Mouse (Mus musculus) limb, embryonic 14.5 days (tissue): ENCODE measurements around the gene Fggy. TPM values are rescaled to one million over a fixed set of nuclear protein-coding genes. Genes with fewer than 3 reads are reported as not detected.
A peak's percentile ranks its signal among the peaks of the same experiment; 100 is the strongest.

Experiments used
- ATAC-seq: fragments of 200-750 bp; cut with Nextera tagmentation; 2 replicates; pipeline ENCODE4 v1.8.0; 2017; ENCODE audit warnings: low read depth, moderate number of reproducible peaks, moderate TSS enrichment; ENCODE audit not compliant: low FRiP score
- DNase-seq: peaks from one replicate; pipeline ENCODE4 v3.0.0-alpha.2; 2015; ENCODE audit warnings: low spot score
- H3K27ac ChIP-seq: fragments of 300-500 bp; sonication (generic); replicated peaks from 2 replicates; pipeline ENCODE4 v1.5.1; 2014; ENCODE audit warnings: low read depth, mild to moderate bottlenecking, low read length, moderate library complexity, mixed read lengths
- H3K27me3 ChIP-seq: fragments of 300-500 bp; sonication (generic); 2 replicates; pipeline ENCODE4 v1.6.1; 2014; ENCODE audit warnings: low read length, mixed read lengths; ENCODE audit not compliant: control insufficient read depth, insufficient read depth
- H3K36me3 ChIP-seq: fragments of 300-500 bp; sonication (generic); 2 replicates; pipeline ENCODE4 v1.6.1; 2014; ENCODE audit warnings: mild to moderate bottlenecking, low read length, moderate library complexity, mixed read lengths; ENCODE audit not compliant: control insufficient read depth, insufficient read depth
- H3K4me1 ChIP-seq: fragments of 300-500 bp; sonication (generic); 2 replicates; pipeline ENCODE4 v1.6.1; 2014; ENCODE audit warnings: antibody characterized with exemption, low read length, mixed read lengths; ENCODE audit not compliant: control insufficient read depth, insufficient read depth
- H3K4me2 ChIP-seq: fragments of 300-500 bp; sonication (generic); replicated peaks from 2 replicates; pipeline ENCODE4 v1.6.1; 2014; ENCODE audit warnings: low read depth, mild to moderate bottlenecking, low read length, moderate library complexity; ENCODE audit not compliant: severe bottlenecking
- H3K4me3 ChIP-seq: fragments of 300-500 bp; sonication (generic); replicated peaks from 2 replicates; pipeline ENCODE4 v1.5.1; 2014; ENCODE audit warnings: low read length
- H3K9ac ChIP-seq: fragments of 300-500 bp; sonication (generic); 2 replicates; pipeline ENCODE4 v1.6.1; 2014; ENCODE audit warnings: mild to moderate bottlenecking, low read depth, low read length, moderate library complexity; ENCODE audit not compliant: severe bottlenecking
- H3K9me3 ChIP-seq: fragments of 300-500 bp; sonication (generic); 2 replicates; pipeline ENCODE4 v1.6.1; 2016; ENCODE audit warnings: low read length; ENCODE audit not compliant: control insufficient read depth
- POLR2A ChIP-seq: fragments of 200-500 bp; IDR thresholded peaks from 2 replicates; pipeline ENCODE4 v1.8.0; 2012; ENCODE audit warnings: inconsistent platforms, mild to moderate bottlenecking, moderate library complexity, borderline replicate concordance; ENCODE audit not compliant: insufficient read depth, insufficient read length; ENCODE audit errors: extremely low read depth
- WGBS: fragments of 180-500 bp; shearing (Covaris S2); extraction: QIAGEN DNeasy Blood & Tissue Kit; methylation state at CpG from one replicate; pipeline ENCODE4 v1.1.7; 2014; 5-methylcytosine and 5-hydroxymethylcytosine counted together
- polyA plus RNA-seq, 2 experiments: library from polyadenylated mRNA; depleted of rRNA in 1 of 2; stranded (reverse) in 1 of 2; unstranded in 1 of 2; fragments of >200 nt; fragmentation: Nextera tagmentation in 1 of 2; extraction: Ambion mirVana in 1 of 2; gene quantifications; 2 replicates each; pipeline versions ENCODE4 v1.2.1 to v1.2.3; 2012 to 2014

Gene Fggy
- polyA plus RNA-seq, 2 experiments = 5.7 to 7.8 TPM

DNA sequence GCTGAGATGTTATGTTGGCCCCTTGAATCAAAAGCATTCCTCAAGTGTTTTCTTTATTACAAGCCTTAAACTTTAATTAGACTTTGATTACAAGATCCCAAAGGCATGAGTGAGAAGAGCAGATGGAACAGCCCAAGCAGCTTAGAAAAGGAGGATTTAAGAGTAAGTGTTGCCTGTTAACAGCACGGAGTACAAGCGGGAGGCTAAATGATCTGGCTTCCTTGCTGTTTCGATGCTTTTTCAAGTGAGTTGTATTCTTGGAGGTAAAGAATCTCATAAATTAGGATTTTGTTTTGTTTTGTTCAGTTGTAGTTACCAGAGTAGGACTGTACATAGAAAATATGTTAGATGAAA is 92.2 kb downstream of the Fggy start:
- DNase-seq (no peak), ATAC-seq (no peak)
- H3K9ac ChIP-seq = no peak overlapping the region
- peaks cover 20% of the 10 kb centered on the region for H3K4me1 ChIP-seq
- TF ChIP-seq POLR2A = no peak
- H3K36me3 ChIP-seq = no peaks in the 10 kb centered on the region
- no peaks in the 10 kb centered on the region for H3K27me3 ChIP-seq
- H3K9me3 ChIP-seq = no peaks in the 10 kb centered on the region
- WGBS = 35% methylated on average over 3 of the region's 3 CpGs
- no peak overlapping the region for H3K27ac ChIP-seq
- H3K4me3 ChIP-seq = no peak overlapping the region
- no peak overlapping the region for H3K4me2 ChIP-seq

DNA sequence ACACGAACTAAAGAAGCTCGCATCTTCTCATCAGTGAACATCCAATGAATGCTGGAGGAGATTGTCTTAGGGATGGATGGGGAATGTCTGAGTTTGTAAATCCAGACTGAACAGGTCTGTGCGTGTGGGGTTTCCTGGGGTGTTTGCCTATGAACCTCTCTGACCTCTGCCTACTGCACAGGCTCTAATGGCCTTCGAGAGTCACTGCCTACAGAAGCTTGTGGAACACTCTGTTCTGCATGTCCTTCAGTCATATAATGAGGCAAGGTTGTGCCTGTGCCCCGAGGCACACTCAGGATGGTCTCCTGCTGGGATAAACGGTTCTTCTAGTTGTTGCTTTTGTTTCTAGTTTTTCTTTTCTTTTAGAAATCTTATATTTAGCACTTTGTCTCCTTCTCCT is 92.7 kb downstream of the Fggy start:
- ATAC-seq = no peak
- Histone ChIP-seq H3K4me2 (no peak overlapping the region), H3K4me3 (no peak overlapping the region), H3K27ac (no peak overlapping the region), H3K9me3 (no peaks in the 10 kb centered on the region), H3K9ac (no peak overlapping the region), H3K27me3 (no peaks in the 10 kb centered on the region), H3K36me3 (no peaks in the 10 kb centered on the region), H3K4me1 (peaks cover 20% of the 10 kb centered on the region)
- no peak for DNase-seq
- 49% methylated on average over 6 of the region's 6 CpGs for whole genome bisulfite sequencing
- no peak for TF ChIP-seq POLR2A

DNA sequence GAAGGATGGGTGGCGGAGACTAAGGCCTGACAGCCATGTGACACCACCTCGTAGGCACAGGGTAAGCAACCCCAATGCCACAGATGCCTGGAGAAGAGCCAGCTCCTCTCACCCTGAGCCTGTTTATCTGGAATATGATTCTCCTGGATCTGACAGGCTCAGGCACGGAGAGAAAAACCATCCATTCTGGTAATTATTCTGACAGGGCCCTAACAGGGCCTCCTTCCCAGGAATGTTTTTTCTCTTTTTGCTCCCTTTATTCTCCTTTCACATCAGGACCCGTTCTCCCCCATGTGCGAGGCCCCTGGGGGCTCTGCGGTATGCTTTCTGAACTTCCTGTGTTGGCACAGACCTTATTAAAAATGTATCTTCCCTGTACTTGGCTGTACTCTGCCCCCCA is 94.7 kb downstream of the Fggy start:
- Histone ChIP-seq H3K27me3 (no peaks in the 10 kb centered on the region), H3K4me2 (no peak overlapping the region), H3K4me3 (no peak overlapping the region), H3K9me3 (no peaks in the 10 kb centered on the region), H3K9ac (no peak overlapping the region), H3K27ac (no peak overlapping the region), H3K4me1 (peaks cover 20% of the 10 kb centered on the region), H3K36me3 (no peaks in the 10 kb centered on the region)
- peak; percentile 49 for DNase-seq
- no peak for ATAC-seq
- WGBS = 39% methylated on average over 6 of the region's 6 CpGs
- TF ChIP-seq POLR2A = no peak

DNA sequence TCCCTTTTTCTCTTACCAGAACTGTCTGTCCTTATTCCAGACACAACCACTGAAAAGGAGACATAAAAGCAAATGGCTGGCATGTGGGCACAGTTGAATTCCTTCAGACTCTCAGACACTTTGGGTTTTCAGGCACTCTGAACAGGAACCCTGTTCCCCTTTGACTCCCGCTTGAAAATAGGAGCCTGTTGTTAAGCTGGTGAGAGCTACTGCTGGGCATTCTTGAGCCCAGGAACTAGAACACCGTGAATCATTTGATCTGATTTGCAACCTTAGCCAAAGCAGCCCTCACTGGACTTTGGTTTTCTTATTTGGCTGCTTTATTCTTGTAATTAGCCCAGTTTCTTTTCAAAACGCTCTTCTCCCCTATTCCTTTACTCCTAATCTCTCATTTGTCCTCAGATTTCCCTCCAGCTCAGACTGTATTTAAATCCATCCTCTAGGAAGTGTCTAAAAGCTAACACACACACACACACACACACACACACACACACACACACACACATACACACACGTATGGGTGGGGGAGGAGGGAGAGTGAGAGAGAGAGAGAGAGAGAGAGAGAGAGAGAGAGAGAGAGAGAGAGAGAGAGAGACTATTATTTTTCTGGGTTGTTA is 96.1 kb downstream of the Fggy start:
- H3K4me2 ChIP-seq = no peak overlapping the region
- H3K4me1 ChIP-seq = peaks cover 20% of the 10 kb centered on the region
- H3K9ac ChIP-seq = no peak overlapping the region
- DNase-seq (no peak), ATAC-seq (no peak)
- no peaks in the 10 kb centered on the region for H3K36me3 ChIP-seq
- H3K9me3 ChIP-seq = no peaks in the 10 kb centered on the region
- no peak for TF ChIP-seq POLR2A
- no peak overlapping the region for H3K27ac ChIP-seq
- no peaks in the 10 kb centered on the region for H3K27me3 ChIP-seq
- WGBS = 47% methylated on average over 4 of the region's 4 CpGs
- no peak overlapping the region for H3K4me3 ChIP-seq

DNA sequence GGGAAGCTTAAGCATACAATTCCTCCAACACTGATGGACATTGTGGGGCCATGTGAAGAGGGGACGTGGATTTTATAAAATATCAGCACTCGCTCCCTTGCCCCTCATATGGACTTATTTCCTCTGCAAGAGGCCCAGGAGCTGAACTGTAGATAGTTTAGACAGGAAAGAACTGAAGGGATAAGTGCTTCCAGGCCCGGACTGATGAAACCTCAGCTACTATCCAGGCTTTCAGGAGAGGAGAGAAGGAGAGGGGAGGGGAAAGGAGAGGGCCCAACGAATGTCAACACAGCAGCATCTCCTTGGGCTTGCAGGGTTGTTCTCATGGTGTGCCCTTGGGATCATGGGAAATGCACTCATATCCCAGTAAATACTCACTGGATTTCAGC is 96.6 kb downstream of the Fggy start:
- Histone ChIP-seq H3K4me3 (no peak overlapping the region), H3K27me3 (no peaks in the 10 kb centered on the region), H3K4me2 (no peak overlapping the region), H3K4me1 (peaks cover 22% of the 10 kb centered on the region), H3K9ac (no peak overlapping the region), H3K27ac (0 out of 2 replicates have a peak overlapping the region, but pooled peaks have one; percentile 4), H3K9me3 (no peaks in the 10 kb centered on the region), H3K36me3 (no peaks in the 10 kb centered on the region)
- no peak for ATAC-seq
- 49% methylated on average over 4 of the region's 4 CpGs for whole genome bisulfite sequencing
- no peak for DNase-seq
- no peak for TF ChIP-seq POLR2A

DNA sequence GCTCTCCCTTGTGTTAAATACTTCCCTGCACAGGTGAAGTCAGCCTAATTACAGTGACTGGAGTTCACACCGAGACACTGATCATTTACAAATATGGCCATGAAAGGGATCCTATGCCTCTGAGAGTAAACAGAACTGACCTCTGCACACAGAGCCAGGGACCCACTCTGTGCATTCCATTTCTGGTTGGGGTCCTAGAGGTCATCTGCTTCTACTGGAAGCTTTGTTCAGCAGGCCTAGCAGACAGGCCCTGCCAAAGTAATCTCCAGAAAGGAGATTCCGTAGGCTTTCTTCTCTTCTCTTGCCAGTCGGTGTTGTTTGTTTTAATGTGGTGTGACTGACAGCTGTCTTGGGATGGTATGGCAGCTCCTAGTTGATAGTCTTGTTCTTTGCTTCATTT is 101.7 kb downstream of the Fggy start:
- WGBS = 48% methylated on average over 3 of the region's 3 CpGs
- H3K4me1 ChIP-seq = peaks cover 8% of the 10 kb centered on the region; the same call in 1 of the 2 replicates
- H3K27me3 ChIP-seq = no peaks in the 10 kb centered on the region
- TF ChIP-seq POLR2A = no peak
- ATAC-seq = no peak
- H3K4me3 ChIP-seq = no peak overlapping the region
- H3K36me3 ChIP-seq = no peaks in the 10 kb centered on the region
- H3K9me3 ChIP-seq = no peaks in the 10 kb centered on the region
- H3K27ac ChIP-seq = no peak overlapping the region
- H3K4me2 ChIP-seq = no peak overlapping the region
- H3K9ac ChIP-seq = no peak overlapping the region
- no peak for DNase-seq
